Mouse (Mus musculus): ENCODE measurements around the gene Elavl4. TPM values are rescaled to one million over a fixed set of nuclear protein-coding genes. Genes with fewer than 3 reads are reported as not detected.

Gene Elavl4
- polyA plus RNA-seq, 2 experiments = 0.04 TPM; not detected in 1

DNA sequence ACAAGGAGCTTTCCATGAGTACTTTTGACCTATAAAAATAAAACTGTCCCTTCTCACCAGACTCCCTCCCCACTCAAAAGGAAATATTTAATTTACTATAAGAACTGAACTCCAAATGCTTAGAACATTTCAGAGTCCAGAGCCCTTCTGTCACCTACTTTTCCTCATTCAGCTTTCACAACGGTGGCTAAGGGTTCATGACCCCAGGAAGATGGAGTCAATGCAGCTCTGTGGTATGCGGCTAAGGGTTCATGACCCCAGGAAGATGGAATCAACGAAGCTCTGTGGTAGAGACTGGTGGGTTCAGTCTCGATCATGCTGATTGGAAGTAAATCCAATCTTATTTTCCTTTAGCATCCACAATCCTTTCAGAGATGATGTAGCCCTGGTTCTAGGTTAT lies 81.7 kb downstream of the Elavl4 start:
- Histone ChIP-seq H3K27ac (no peak overlapping the region), H3K36me3 (replicated peaks; ENCODE audit: control insufficient read depth, insufficient read depth, low read depth) (no peaks in the 10 kb centered on the region), H3K9ac (replicated peaks) (no peak overlapping the region), H3K4me3 (ENCODE audit: insufficient read depth in 1 of 2, low read depth in 2 of 2, low read length in 2 of 2) (no peak overlapping the region), H3K4me1 (replicated peaks; ENCODE audit: control insufficient read depth in 2 of 2, insufficient read depth in 2 of 2, low read length in 1 of 2) (no peaks in the 10 kb centered on the region), H3K4me2 (ENCODE audit: low read depth) (no peak overlapping the region), H3K9me3 (ENCODE audit: control insufficient read depth, low read length) (no peaks in the 10 kb centered on the region), H3K27me3 (ENCODE audit: control insufficient read depth, insufficient read depth, low read length) (no peaks in the 10 kb centered on the region)
- TF ChIP-seq EP300 (IDR thresholded peaks at IDR 0.05; ENCODE audit: low read depth) = no peak
- TF ChIP-seq CTCF (IDR thresholded peaks at IDR 0.05; ENCODE audit: low read depth) = no peak
- WGBS (ENCODE audit: insufficient replicate concordance) = 45% methylated on average over 4 of the region's 4 CpGs
- DNase-seq (ENCODE audit: low read depth in 3 of 3, low spot score in 3 of 3) (no peak), ATAC-seq (ENCODE audit: insufficient read depth) (no peak)

GRCm38 (mm10) chr4:110266804-110267575 lies 84.7 kb downstream of the Elavl4 start:
- 51% methylated on average over 9 of the region's 9 CpGs for WGBS (ENCODE audit: insufficient replicate concordance)
- H3K36me3 ChIP-seq (replicated peaks; ENCODE audit: control insufficient read depth, insufficient read depth, low read depth) = no peaks in the 10 kb centered on the region
- no peaks in the 10 kb centered on the region for H3K4me1 ChIP-seq (replicated peaks; ENCODE audit: control insufficient read depth in 2 of 2, insufficient read depth in 2 of 2, low read length in 1 of 2)
- ATAC-seq (ENCODE audit: insufficient read depth) = no peak
- no peak overlapping the region for H3K4me2 ChIP-seq (ENCODE audit: low read depth)
- no peak overlapping the region for H3K4me3 ChIP-seq (ENCODE audit: insufficient read depth in 1 of 2, low read depth in 2 of 2, low read length in 2 of 2)
- H3K9me3 ChIP-seq (ENCODE audit: control insufficient read depth, low read length) = no peaks in the 10 kb centered on the region
- no peak for TF ChIP-seq CTCF (IDR thresholded peaks at IDR 0.05; ENCODE audit: low read depth)
- TF ChIP-seq EP300 (IDR thresholded peaks at IDR 0.05; ENCODE audit: low read depth) = no peak
- no peak for DNase-seq (ENCODE audit: low read depth in 3 of 3, low spot score in 3 of 3)
- H3K9ac ChIP-seq (replicated peaks) = no peak overlapping the region
- no peak overlapping the region for H3K27ac ChIP-seq
- no peaks in the 10 kb centered on the region for H3K27me3 ChIP-seq (ENCODE audit: control insufficient read depth, insufficient read depth, low read length)

DNA sequence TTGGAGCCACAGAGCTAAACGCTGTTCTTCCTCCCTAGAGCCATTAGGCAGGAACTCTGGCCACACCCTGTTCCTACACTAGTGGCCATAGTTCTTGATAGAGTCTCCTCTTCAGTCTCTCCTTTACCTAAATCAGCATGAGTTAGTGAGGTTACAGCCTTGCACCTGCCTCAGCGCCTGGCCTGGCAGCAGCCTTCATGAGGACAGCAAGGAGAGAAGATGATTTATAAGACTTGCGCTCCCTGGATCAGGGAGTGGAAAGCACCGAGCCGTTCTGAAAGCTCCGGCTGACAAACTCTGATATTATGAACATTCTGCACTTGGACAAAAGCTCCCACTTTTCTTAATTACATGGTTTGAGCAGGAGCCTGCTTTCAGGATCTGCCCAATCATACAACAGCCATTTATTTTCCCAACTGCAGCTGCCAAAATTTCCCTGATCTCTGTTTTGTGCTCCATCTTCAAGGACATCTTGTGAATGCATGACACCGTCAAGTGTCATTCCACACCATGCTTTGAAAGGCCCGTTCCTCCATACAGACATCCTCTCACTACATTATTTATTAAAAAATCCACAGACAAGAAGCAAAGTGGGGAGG lies 87.3 kb downstream of the Elavl4 start:
- DNase-seq (ENCODE audit: low read depth in 3 of 3, low spot score in 3 of 3) (no peak), ATAC-seq (ENCODE audit: insufficient read depth) (no peak)
- H3K9me3 ChIP-seq (ENCODE audit: control insufficient read depth, low read length) = no peaks in the 10 kb centered on the region
- no peaks in the 10 kb centered on the region for H3K27me3 ChIP-seq (ENCODE audit: control insufficient read depth, insufficient read depth, low read length)
- no peak overlapping the region for H3K27ac ChIP-seq
- H3K4me3 ChIP-seq (ENCODE audit: insufficient read depth in 1 of 2, low read depth in 2 of 2, low read length in 2 of 2) = no peak overlapping the region
- TF ChIP-seq CTCF (IDR thresholded peaks at IDR 0.05; ENCODE audit: low read depth) (no peak), EP300 (IDR thresholded peaks at IDR 0.05; ENCODE audit: low read depth) (no peak)
- no peaks in the 10 kb centered on the region for H3K36me3 ChIP-seq (replicated peaks; ENCODE audit: control insufficient read depth, insufficient read depth, low read depth)
- no peaks in the 10 kb centered on the region for H3K4me1 ChIP-seq (replicated peaks; ENCODE audit: control insufficient read depth in 2 of 2, insufficient read depth in 2 of 2, low read length in 1 of 2)
- H3K4me2 ChIP-seq (ENCODE audit: low read depth) = no peak overlapping the region
- no peak overlapping the region for H3K9ac ChIP-seq (replicated peaks)
- 67% methylated on average over 8 of the region's 8 CpGs for WGBS (ENCODE audit: insufficient replicate concordance)

DNA sequence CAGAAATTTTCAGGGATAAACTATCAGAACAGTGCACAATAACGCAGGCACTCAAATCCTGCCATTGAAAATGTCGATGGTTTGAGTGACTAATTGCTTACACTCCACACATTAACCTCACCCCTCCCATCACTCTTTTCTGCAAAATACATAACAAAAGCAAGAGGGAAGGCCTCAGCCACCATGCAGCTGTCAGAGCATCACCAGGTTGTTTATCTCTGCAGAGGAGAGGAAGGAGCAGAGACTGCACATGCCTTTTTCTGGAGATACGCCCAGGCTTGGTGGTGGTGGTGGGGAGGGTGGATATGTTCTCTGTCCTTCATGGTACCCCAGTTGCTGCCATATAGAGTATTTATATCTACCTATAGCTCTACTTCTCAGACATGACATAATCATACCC lies 94.3 kb downstream of the Elavl4 start:
- Histone ChIP-seq H3K4me1 (replicated peaks; ENCODE audit: control insufficient read depth in 2 of 2, insufficient read depth in 2 of 2, low read length in 1 of 2) (no peaks in the 10 kb centered on the region), H3K27ac (no peak overlapping the region), H3K4me3 (ENCODE audit: insufficient read depth in 1 of 2, low read depth in 2 of 2, low read length in 2 of 2) (no peak overlapping the region), H3K4me2 (ENCODE audit: low read depth) (no peak overlapping the region), H3K9ac (replicated peaks) (no peak overlapping the region), H3K36me3 (replicated peaks; ENCODE audit: control insufficient read depth, insufficient read depth, low read depth) (no peaks in the 10 kb centered on the region), H3K27me3 (ENCODE audit: control insufficient read depth, insufficient read depth, low read length) (no peaks in the 10 kb centered on the region), H3K9me3 (ENCODE audit: control insufficient read depth, low read length) (no peaks in the 10 kb centered on the region)
- TF ChIP-seq CTCF (IDR thresholded peaks at IDR 0.05; ENCODE audit: low read depth) (no peak), EP300 (IDR thresholded peaks at IDR 0.05; ENCODE audit: low read depth) (no peak)
- DNase-seq (ENCODE audit: low read depth in 3 of 3, low spot score in 3 of 3) (no peak), ATAC-seq (ENCODE audit: insufficient read depth) (no peak)
- WGBS (ENCODE audit: insufficient replicate concordance) = 76% methylated on average over 3 of the region's 3 CpGs

DNA sequence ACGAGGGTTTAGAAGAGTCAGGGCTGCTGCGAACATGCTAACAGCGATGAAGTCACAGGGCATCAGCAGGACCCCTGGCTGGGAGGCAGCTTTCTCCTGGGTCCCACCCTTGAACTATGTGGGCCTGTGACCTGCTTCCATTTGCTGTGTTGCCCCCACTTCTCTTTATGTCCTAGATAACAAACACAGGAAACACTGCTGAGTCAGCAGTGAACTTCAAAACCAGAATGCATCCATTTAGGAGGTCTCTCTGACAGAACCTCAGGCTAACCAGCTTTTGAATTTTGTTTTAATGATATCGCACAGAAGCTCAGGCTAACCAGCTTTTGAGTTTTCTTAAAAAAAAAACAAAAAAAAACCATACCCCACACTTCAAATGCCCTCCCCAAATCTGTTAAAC lies 96.1 kb downstream of the Elavl4 start:
- H3K36me3 ChIP-seq (replicated peaks; ENCODE audit: control insufficient read depth, insufficient read depth, low read depth) = no peaks in the 10 kb centered on the region
- H3K4me1 ChIP-seq (replicated peaks; ENCODE audit: control insufficient read depth in 2 of 2, insufficient read depth in 2 of 2, low read length in 1 of 2) = no peaks in the 10 kb centered on the region
- H3K9me3 ChIP-seq (ENCODE audit: control insufficient read depth, low read length) = no peaks in the 10 kb centered on the region
- WGBS (ENCODE audit: insufficient replicate concordance) = 55% methylated on average over 4 of the region's 4 CpGs
- H3K27me3 ChIP-seq (ENCODE audit: control insufficient read depth, insufficient read depth, low read length) = no peaks in the 10 kb centered on the region
- DNase-seq (ENCODE audit: low read depth in 3 of 3, low spot score in 3 of 3) (no peak), ATAC-seq (ENCODE audit: insufficient read depth) (no peak)
- no peak overlapping the region for H3K4me2 ChIP-seq (ENCODE audit: low read depth)
- no peak overlapping the region for H3K4me3 ChIP-seq (ENCODE audit: insufficient read depth in 1 of 2, low read depth in 2 of 2, low read length in 2 of 2)
- H3K27ac ChIP-seq = no peak overlapping the region
- H3K9ac ChIP-seq (replicated peaks) = no peak overlapping the region; the same call in 1 of the 2 replicates
- no peak for TF ChIP-seq EP300 (IDR thresholded peaks at IDR 0.05; ENCODE audit: low read depth)
- no peak for TF ChIP-seq CTCF (IDR thresholded peaks at IDR 0.05; ENCODE audit: low read depth)
